Mouse (Mus musculus) midbrain, embryonic 10.5 days (tissue): ENCODE results near the gene Atp13a2. TPM values are rescaled to one million over a fixed set of nuclear protein-coding genes. Genes with fewer than 3 reads are reported as not detected.

ENCODE experiments used
- DNase-seq: peaks from one replicate; pipeline ENCODE4 v3.0.0-alpha.2; 2017; ENCODE audit warnings: low spot score
- H3K27ac ChIP-seq: fragments of 300-500 bp; sonication (generic); replicated peaks from 2 replicates; pipeline ENCODE4 v1.5.1; 2016; ENCODE audit warnings: mild to moderate bottlenecking
- H3K27me3 ChIP-seq: fragments of 300-500 bp; sonication (generic); 2 replicates; pipeline ENCODE4 v1.6.1; 2016; ENCODE audit warnings: low read depth, mild to moderate bottlenecking; ENCODE audit not compliant: poor library complexity, severe bottlenecking
- H3K36me3 ChIP-seq: fragments of 300-500 bp; sonication (generic); 2 replicates; pipeline ENCODE4 v1.6.1; 2016; ENCODE audit warnings: mild to moderate bottlenecking, moderate library complexity
- H3K4me1 ChIP-seq: fragments of 300-500 bp; sonication (generic); 2 replicates; pipeline ENCODE4 v1.6.1; 2016
- H3K4me3 ChIP-seq: fragments of 300-500 bp; sonication (generic); 2 replicates; pipeline ENCODE4 v1.5.1; 2016; ENCODE audit warnings: mild to moderate bottlenecking, moderate library complexity
- H3K9me3 ChIP-seq: fragments of 300-500 bp; sonication (generic); replicated peaks from 2 replicates; pipeline ENCODE4 v1.6.1; 2016; ENCODE audit warnings: mild to moderate bottlenecking
- WGBS: fragments of 180-500 bp; shearing (Covaris S2); methylation state at CpG from one replicate; pipeline ENCODE4 v1.1.7; 2016; 5-methylcytosine and 5-hydroxymethylcytosine counted together
- polyA plus RNA-seq: library from polyadenylated mRNA; unstranded; fragments of >200 nt; fragmentation: Nextera tagmentation; extraction: Ambion mirVana; gene quantifications from 2 replicates; pipeline ENCODE4 v1.2.1, GENCODE M21; 2016

The Atp13a2 gene
- polyA plus RNA-seq, 1 experiment from 2014 or later, result 42.5 TPM

DNA sequence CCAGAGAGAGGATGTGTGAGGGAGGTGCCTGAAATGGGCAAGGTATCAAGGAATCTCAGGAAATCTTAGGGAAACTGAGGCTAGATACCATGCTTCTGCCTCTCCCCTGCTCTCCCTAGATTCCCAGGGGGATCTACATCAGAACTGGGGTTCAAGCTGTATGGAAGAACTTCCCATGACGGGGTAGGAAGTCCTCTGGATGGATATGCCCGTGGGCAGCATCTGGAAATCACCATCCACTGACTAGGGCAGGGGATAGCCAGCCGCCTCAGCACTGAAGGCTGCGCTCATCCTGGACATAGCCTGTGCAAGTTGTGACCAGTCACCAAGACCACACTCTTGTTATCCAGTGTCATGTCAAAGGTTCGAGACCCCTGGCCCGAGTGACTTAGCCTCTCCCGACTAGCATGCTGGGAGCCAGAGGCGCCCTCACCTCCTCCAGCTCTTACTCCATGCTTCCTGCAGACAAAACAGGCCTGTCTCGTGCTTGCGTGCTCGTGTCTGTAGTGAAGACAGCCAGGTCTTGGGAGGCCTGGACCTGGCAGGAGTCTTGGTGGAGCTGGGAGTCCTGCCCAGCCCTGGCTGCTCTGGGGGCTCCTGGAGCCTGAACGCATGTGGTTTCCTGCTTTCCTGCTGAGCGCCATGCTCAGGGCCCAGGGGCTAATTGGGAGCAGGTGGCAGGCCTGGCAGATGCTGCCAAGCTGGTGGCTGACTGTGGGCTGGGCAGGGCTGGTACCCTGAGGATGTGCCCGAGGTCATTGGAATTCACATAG, 25.1 kb downstream of the Atp13a2 start:
- Histone ChIP-seq H3K4me1 (peaks cover 35% of the 10 kb centered on the region), H3K9me3 (peaks cover 4% of the 10 kb centered on the region; the same call in 1 of the 2 replicates), H3K4me3 (peak overlapping the region; percentile 70), H3K27ac (peak overlapping the region; percentile 93), H3K36me3 (peaks cover 59% of the 10 kb centered on the region), H3K27me3 (no peaks in the 10 kb centered on the region)
- 59% methylated on average over 14 of the region's 14 CpGs for WGBS
- peak; percentile 33 for DNase-seq

- peaks cover 35% of the 10 kb centered on the region for H3K4me1 ChIP-seq
- peak overlapping the region; percentile 93 for H3K27ac ChIP-seq
- H3K4me3 ChIP-seq, result peak overlapping the region; percentile 70; the same call in 1 of the 2 replicates
- peaks cover 61% of the 10 kb centered on the region for H3K36me3 ChIP-seq
- WGBS, result 81% methylated on average over 10 of the region's 10 CpGs
- H3K9me3 ChIP-seq, result no peaks in the 10 kb centered on the region
- no peak for DNase-seq
- no peaks in the 10 kb centered on the region for H3K27me3 ChIP-seq
Measured at GRCm38 (mm10) chr4:141012558-141012957, 25.9 kb downstream of the Atp13a2 start.

DNA sequence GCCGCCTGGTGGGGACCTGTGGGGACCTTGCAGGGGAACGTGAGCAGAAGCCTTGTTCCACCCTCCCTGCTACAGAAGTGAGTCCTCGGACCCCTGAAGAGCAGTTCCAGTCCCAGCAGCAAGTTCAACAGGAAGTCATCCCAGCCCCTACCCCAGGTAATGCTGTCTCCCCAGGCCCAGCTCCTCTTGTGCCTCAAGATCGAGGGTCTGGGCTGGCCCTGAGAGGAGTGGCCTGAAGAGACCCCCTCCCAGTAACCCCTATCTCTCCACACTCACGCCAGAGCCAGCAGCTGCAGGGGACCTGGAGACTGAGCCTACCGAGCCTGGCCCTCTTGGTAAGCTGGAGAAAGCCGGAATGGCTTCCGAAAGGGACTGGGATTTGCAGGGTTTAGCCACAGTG, 27.4 kb downstream of the Atp13a2 start:
- Histone ChIP-seq H3K27ac (no peak overlapping the region), H3K4me3 (no peak overlapping the region), H3K4me1 (peaks cover 41% of the 10 kb centered on the region), H3K9me3 (no peaks in the 10 kb centered on the region), H3K27me3 (no peaks in the 10 kb centered on the region), H3K36me3 (peaks cover 68% of the 10 kb centered on the region)
- 68% methylated on average over 8 of the region's 8 CpGs for WGBS
- DNase-seq, result no peak

DNA sequence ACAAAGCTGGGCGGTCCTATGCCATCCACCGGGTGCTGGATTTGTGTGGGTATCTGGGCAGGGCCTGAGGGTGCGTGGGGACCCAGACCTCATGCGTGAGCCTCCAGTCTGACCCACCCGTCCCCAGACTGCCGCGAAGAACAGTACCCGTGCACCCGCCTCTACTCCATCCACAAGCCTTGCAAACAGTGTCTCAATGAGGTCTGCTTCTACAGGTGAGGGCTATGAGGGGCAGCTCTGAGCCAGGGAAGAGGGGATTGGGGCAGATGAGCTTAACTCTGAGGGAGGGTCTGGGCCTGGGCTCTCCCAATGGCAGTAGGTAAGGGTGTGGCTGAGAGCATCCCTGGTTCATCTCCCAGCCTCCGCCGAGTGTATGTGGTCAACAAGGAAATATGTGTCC, 28.2 kb downstream of the Atp13a2 start:
- Histone ChIP-seq H3K9me3 (no peaks in the 10 kb centered on the region), H3K27ac (no peak overlapping the region), H3K4me1 (peaks cover 47% of the 10 kb centered on the region), H3K36me3 (peaks cover 76% of the 10 kb centered on the region), H3K27me3 (no peaks in the 10 kb centered on the region), H3K4me3 (no peak overlapping the region)
- 91% methylated on average over 11 of the region's 11 CpGs for WGBS
- DNase-seq, result no peak

GRCm38 (mm10) chr4:141015356-141015755, 28.7 kb downstream of the Atp13a2 start:
- H3K9me3 ChIP-seq, result no peaks in the 10 kb centered on the region
- peaks cover 47% of the 10 kb centered on the region for H3K4me1 ChIP-seq
- peaks cover 81% of the 10 kb centered on the region for H3K36me3 ChIP-seq
- peak overlapping the region; percentile 17 for H3K27ac ChIP-seq
- 88% methylated on average over 7 of the region's 7 CpGs for WGBS
- H3K27me3 ChIP-seq, result no peaks in the 10 kb centered on the region
- H3K4me3 ChIP-seq, result no peak overlapping the region
- DNase-seq, result no peak

GRCm38 (mm10) chr4:141016311-141016710, 29.6 kb downstream of the Atp13a2 start:
- WGBS, result 93% methylated on average over 9 of the region's 9 CpGs
- peaks cover 87% of the 10 kb centered on the region for H3K36me3 ChIP-seq
- peaks cover 50% of the 10 kb centered on the region for H3K4me1 ChIP-seq

GRCm38 (mm10) chr4:141017657-141018436, 31.2 kb downstream of the Atp13a2 start:
- DNase-seq, result no peak
- Histone ChIP-seq H3K9me3 (no peaks in the 10 kb centered on the region), H3K27me3 (no peaks in the 10 kb centered on the region), H3K36me3 (peaks cover 97% of the 10 kb centered on the region), H3K4me3 (no peak overlapping the region), H3K27ac (0 out of 2 replicates have a peak overlapping the region, but pooled peaks have one; percentile 9), H3K4me1 (peaks cover 44% of the 10 kb centered on the region)
- WGBS, result 87% methylated on average over 29 of the region's 29 CpGs

More at GRCm38 (mm10) chr4:141016311-141016710, 29.6 kb downstream of the Atp13a2 start:
- DNase-seq, result no peak
- no peak overlapping the region for H3K27ac ChIP-seq
- H3K4me3 ChIP-seq, result no peak overlapping the region
- no peaks in the 10 kb centered on the region for H3K9me3 ChIP-seq
- H3K27me3 ChIP-seq, result no peaks in the 10 kb centered on the region

DNA sequence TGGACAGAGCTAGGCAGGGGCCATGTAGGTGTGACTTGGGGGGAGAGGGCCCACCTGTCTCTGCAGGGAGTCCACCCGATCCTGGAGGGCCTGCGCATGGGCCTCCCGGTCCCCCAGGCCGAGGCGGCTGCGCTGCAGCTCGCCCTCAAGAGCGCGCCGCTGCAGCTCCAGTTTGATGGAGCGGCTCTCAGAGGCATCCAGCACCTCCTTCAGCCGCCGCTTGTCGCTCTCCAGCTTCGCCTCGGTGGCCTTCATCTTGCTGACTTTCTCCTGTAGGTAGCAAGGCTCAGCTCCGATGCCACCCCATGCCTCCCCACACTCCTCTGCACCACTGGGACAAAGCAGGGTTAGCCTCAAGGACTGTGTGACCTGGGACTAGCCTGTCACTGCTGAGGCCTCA, 33.5 kb downstream of the Atp13a2 start:
- H3K27ac ChIP-seq, result peak overlapping the region; percentile 89
- peaks cover 97% of the 10 kb centered on the region for H3K36me3 ChIP-seq
- DNase-seq, result no peak
- no peaks in the 10 kb centered on the region for H3K9me3 ChIP-seq
- no peak overlapping the region for H3K4me3 ChIP-seq
- H3K27me3 ChIP-seq, result no peaks in the 10 kb centered on the region
- 85% methylated on average over 17 of the region's 17 CpGs for whole genome bisulfite sequencing
- H3K4me1 ChIP-seq, result peaks cover 38% of the 10 kb centered on the region

- 37% methylated on average over 14 of the region's 14 CpGs for WGBS
- Histone ChIP-seq H3K4me1 (peaks cover 38% of the 10 kb centered on the region), H3K4me3 (peak overlapping the region; percentile 31), H3K36me3 (peaks cover 97% of the 10 kb centered on the region), H3K9me3 (no peaks in the 10 kb centered on the region), H3K27ac (peak overlapping the region; percentile 89), H3K27me3 (no peaks in the 10 kb centered on the region)
- DNase-seq, result peak; percentile 73
Measured at GRCm38 (mm10) chr4:141020811-141021613, 34.3 kb downstream of the Atp13a2 start.

- peaks cover 97% of the 10 kb centered on the region for H3K36me3 ChIP-seq
- no peaks in the 10 kb centered on the region for H3K9me3 ChIP-seq
- H3K4me3 ChIP-seq, result peak overlapping the region; percentile 31; the same call in 1 of the 2 replicates
- peak overlapping the region; percentile 89 for H3K27ac ChIP-seq
- peaks cover 38% of the 10 kb centered on the region for H3K4me1 ChIP-seq
- H3K27me3 ChIP-seq, result no peaks in the 10 kb centered on the region
- no peak for DNase-seq
- WGBS, result 78% methylated on average over 11 of the region's 11 CpGs
Measured at GRCm38 (mm10) chr4:141021614-141021929, 34.9 kb downstream of the Atp13a2 start.

DNA sequence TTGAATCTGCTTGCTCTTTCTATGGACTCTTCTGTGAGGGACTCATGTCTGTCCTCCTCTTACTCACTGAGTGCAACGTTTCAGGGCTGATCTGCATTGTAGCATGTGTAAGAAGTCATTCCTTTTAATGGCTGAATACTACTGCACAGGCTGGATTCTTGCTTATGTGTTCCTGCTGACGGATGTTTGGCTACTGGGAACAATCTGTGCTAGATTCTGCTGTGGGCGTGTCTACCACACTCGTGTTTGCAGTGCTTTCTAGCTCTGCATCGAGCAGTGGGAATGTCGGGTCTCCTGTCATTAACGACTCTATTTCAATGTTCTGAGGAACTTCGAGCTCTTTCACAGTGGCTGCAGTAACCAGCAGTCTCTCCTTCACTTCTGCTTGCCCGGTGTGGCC, 37.4 kb downstream of the Atp13a2 start:
- Histone ChIP-seq H3K27me3 (no peaks in the 10 kb centered on the region), H3K4me3 (no peak overlapping the region), H3K9me3 (no peaks in the 10 kb centered on the region), H3K4me1 (peaks cover 32% of the 10 kb centered on the region), H3K36me3 (peaks cover 97% of the 10 kb centered on the region), H3K27ac (no peak overlapping the region)
- DNase-seq, result no peak
- 86% methylated on average over 9 of the region's 9 CpGs for WGBS

DNA sequence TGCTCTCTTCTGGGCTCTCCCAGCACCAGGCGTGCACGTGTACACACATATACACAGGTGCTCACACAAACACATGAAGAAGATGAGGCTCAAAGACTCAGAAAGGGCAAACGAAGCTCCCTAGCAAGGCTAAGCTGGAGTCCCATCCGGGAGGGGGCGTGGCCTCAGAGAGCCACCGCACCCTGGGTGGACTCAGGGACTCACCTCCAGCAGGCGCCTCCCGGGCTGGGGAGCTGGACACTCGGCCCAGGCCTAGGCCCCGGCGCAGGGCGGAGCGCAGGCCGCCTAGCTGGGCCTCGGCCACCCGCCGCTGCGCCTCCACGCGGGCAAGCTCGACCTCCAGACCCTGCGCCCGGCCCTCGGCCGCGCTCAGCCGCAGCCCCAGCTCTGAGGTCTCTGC, 38.3 kb downstream of the Atp13a2 start:
- Histone ChIP-seq H3K36me3 (peaks cover 97% of the 10 kb centered on the region), H3K4me1 (peaks cover 23% of the 10 kb centered on the region), H3K9me3 (no peaks in the 10 kb centered on the region), H3K27me3 (no peaks in the 10 kb centered on the region), H3K27ac (no peak overlapping the region), H3K4me3 (no peak overlapping the region)
- 73% methylated on average over 27 of the region's 27 CpGs for WGBS
- no peak for DNase-seq
